Mouse (Mus musculus) spleen, adult 2 months (tissue): ENCODE measurements around the gene Elf4.

Experiments used
- CTCF ChIP-seq: fragments of 200-500 bp; IDR thresholded peaks from 2 replicates; pipeline ENCODE4 v1.5.1; 2011; ENCODE audit warnings: mild to moderate bottlenecking, inconsistent platforms; ENCODE audit not compliant: insufficient read depth, insufficient read length, insufficient replicate concordance; ENCODE audit errors: extremely low read depth
- POLR2A ChIP-seq: fragments of 200-500 bp; IDR thresholded peaks from 2 replicates; pipeline ENCODE4 v1.6.1; 2011; ENCODE audit warnings: low read depth, low read length, inconsistent platforms

DNA sequence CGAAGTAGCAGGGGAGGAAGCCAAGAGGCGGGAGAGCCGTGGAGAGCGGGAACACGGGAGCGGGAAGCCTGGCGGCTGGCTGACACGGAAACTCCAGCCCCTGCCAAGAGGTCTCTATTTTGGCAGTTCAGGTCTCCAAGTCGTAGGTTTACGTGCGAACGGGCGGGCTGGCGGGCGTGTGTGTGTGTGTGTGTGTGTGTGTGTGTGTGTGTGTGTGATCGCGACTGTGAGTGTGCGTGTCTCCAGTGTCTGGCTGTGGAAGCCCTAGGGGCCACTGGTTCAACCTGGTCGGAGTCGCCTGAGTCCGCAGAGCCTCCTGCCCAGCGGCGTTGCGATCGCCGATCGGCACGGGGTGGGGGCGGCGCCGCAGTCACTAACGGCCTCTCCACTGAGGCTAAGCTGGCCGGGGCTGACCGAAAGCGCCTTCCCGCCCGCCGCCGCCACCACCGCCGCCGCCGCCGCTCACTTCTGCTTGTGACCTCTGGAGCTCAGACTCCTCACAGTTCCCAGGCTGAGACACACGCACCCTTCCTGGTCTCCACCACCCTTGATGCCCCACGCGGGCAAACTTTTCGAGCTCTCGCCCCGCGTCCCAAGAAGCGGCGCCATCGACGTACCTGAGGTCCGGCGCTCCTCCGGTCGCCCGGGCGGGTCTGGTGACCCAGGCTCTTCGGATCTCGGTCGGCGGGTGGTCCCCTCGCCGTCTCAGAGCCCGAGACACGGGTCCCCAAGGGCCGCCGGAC, 9.8 kb downstream of the Elf4 start:
- TF ChIP-seq POLR2A, result no peak
- no peak for TF ChIP-seq CTCF
